Mouse (Mus musculus): Measurements from ENCODE around the gene Slc2a13.

The Slc2a13 gene

DNA sequence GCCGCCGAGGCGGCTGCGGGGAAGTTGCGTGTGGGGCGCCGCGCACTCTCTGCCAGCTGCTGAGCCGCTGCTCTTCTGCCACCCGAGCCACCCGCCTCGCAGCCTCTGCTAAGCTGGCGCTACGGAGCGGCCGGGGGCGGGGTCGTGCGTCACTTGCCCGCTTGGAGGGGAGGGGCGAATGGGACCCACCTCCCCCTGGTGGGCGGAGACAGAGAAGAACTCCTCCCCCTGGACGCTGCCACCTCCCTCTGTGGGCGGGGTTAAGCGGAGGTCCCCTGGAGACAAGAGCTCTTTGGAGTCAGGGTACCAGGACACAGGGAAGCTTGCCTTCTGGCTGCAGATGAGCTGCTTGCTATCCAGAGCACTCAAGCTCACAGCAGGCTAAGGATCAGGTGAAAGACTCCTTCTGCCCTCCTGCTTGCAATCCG lies at the start of gene Slc2a13:
Slc2a13 (minus strand) TSS at position 151 of the 428 bp plus-strand sequence.
- DNase-seq: peak; percentile 85 to 91

GRCm38 (mm10) chr15:91616016-91616415 lies 43.0 kb upstream of the Slc2a13 start:
- DNase-seq: no peak

DNA sequence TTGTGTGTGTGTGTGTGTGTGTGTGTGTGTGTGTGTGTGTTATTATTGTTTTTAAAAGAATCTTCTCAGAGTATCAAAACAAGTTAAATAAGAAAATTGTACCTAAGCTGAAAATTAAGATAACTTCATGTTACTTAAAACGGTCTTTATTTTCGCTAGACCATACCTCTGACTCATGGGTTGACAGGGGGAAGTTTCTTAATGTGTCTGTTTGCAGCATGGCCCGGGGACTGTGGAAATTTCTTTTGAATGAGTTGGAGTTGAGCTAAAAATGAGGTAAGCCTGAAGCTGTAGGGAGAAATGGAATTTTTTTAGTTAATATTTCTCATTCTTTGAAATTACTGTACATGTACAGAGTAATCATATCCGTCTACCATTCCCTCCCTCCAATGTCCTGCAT lies 42.5 kb upstream of the Slc2a13 start:
- DNase-seq: no peak

GRCm38 (mm10) chr15:91613981-91614665 lies 41.1 kb upstream of the Slc2a13 start:
- peak; percentile 75 to 77 for DNase-seq

GRCm38 (mm10) chr15:91609713-91610112 lies 36.7 kb upstream of the Slc2a13 start:
- DNase-seq: peak; percentile 74 to 76

- DNase-seq: no peak
These were observed 35.8 kb upstream of the Slc2a13 start for GRCm38 (mm10) chr15:91608811-91609210.

DNA sequence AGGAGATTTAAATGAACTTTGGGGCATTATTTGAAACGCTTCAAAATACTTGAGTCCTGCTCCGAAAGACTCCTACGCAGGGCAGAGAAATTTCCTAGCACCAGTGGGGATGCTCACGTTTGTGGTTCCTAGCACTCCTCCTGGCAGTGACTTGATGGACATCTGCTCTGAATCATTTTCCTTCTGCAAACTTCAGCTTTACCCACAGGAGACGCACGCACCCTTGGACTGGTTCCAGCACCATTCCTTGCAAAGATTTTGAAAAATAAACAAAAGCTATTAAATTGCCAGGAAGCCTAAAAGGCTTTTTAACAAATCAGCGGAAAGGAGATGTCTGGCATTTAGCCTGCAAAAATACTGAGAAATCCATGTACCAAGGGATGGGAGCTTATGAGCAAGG lies 28.1 kb upstream of the Slc2a13 start:
- no peak for DNase-seq

DNA sequence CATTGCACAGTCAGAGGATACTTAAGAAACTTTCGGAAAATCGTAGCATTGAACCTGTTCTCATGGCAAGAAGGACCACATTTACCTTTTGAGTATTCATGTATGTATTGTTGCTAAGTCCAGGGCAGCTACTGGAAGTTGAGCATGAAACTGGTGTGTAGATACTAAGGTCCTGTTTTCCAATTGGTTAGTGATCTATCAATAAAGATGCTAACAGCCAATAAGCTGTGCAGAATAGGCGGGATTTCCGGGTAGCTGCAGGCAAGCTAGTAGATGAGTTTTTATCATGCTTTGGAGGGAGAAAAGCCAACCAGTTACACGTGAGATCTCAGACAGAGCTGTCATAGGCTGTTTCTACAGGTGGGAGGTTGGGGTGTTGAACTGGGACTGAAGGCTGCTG lies 24.2 kb upstream of the Slc2a13 start:
- DNase-seq: no peak

DNA sequence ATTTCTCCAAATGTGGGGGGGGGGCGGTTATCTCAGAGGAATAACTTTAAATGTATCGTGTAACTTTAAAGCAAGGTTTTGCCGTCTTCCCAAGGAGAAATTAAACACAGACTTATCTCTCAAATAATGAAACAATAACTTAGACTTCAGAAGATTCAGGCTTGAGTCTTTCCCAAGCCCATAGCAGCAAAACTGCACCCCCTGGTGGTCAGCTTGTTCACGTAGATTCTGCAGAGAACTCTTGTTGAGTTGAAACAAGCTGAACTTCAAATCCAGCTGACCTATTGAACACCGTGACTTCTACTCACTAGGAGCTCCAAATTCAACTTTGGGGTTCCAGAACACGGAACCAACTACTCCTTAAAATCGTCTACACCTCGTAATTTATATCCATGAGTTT lies 1.4 kb upstream of the Slc2a13 start:
- peak; percentile 87 to 91 for DNase-seq

DNA sequence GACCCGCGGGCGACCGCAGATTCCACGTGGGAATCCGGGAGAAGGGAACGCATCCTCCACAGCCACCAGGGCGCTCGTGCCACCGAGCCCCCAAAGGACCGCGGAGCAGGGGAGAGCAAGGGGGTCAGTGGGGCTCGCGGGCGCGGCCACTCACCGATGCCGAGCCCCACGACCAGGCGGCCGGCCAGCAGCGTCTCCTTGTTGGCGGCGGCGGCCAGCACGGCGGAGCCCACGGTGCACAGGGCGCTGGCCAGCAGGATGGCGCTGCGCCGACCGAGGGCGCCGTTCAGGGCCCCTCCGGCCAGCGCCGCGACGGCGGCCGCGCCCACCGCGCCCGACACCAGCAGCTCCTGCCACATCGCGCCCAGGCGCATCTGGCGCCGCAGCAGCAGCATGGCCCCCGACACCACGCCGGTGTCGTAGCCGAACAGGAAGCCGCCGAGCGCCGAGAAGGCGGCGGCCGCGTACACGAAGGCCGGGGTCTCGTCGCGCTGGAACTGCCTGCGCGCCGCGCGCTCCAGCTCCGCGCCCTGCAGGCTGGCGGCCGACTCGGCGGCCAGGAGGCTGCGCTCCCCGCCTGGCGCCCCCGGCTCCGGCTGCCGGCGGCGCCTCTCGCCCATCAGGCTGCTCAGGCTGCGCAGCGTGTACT lies 516 bp downstream of the Slc2a13 start:
- DNase-seq: peak; percentile 52 to 57

DNA sequence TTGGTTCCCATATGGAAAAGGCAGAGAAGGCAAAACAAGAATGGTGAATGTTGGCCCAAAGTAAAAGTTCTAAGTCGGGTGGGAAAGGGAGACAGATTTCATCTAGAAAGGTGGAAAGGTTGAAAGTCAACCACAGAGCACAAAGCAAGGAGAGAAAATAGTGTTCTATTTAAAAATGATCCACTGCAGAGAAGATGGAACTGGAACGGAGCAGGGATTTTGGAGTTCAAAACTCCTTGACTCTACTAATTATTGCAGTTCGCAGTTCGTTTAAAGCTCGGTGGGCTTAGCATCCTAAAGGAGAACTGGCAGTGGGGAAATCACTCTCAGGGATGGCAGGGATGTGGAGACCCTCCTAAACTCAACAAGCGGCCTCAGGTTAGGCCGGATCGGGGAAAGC lies 1.1 kb downstream of the Slc2a13 start:
- DNase-seq: no peak

GRCm38 (mm10) chr15:91566784-91567183 lies 6.3 kb downstream of the Slc2a13 start:
- no peak for DNase-seq

GRCm38 (mm10) chr15:91565025-91565605 lies 7.9 kb downstream of the Slc2a13 start:
- no peak for DNase-seq

- no peak for DNase-seq
These were observed 11.3 kb downstream of the Slc2a13 start for GRCm38 (mm10) chr15:91561728-91562127.

DNA sequence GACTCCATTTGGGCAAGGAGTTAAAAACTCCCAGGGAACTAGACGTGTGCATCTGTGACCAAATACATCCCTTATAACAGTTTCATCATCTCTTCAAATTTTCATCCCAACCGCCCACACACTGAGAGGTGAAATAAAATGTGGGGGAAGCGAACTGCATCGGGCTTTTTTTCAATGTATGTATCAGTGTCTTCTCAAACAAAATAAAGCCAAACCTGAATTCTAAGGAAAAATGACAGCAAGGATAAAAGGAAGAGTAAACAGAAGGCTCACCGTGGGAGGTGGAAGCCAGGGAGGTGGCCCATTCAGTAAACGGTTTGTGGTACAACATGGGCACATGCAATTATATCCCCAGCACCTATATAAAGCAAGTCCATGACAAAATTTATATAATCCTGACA lies 17.7 kb downstream of the Slc2a13 start:
- DNase-seq: peak; percentile 49

DNA sequence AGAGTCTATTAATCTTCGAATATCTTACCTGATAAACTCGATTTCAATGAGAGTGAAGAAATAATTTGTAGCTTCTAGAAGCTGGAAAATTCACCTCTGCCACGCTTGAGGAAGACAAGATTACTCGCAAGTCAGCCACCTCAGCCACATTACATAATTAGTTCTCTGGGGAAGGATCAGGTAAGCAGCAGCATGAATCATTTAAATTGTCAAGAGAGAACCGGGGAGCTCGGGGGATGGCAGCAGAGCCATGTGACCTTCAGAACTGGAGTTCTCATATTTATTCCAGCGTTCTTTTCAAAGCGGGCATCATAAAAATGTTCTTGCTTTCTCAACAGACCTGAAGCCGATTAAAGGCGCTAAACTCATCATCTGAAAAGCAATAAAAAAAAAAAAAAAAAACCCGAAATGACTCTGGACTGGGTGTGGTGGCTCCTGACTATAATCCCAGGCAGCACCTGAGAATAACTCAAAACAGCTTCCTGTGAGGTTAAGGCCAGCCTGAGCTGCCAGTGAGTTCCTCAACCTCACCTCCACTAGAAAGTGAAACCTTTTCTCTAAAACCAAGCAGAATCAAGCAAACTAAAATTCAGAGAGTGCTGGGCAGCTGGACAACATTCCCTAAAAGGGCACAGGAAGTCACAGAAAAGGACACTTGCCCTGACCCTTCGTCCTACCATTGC lies 24.3 kb downstream of the Slc2a13 start:
- no peak for DNase-seq

GRCm38 (mm10) chr15:91544586-91544985 lies 28.5 kb downstream of the Slc2a13 start:
- no peak for DNase-seq

DNA sequence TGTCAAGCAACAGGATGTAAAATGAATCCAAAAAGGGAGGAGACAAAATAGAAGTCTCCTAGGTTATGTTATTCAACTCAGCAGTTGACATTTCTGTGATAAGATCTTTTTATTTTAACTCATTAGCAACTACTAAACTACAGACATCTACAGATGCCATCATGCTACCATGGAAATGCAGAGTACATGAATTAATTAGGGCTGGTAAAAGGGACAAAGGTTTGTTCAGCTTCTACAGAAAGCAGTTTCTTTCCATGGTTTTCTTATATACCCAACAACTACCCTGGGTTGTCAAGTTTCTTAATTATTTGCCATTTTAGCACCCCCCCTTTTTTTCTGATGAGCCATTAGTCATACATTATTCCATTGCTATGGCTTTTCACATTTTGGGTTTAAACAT lies 34.6 kb downstream of the Slc2a13 start:
- no peak for DNase-seq

GRCm38 (mm10) chr15:91526876-91527275 lies 46.2 kb downstream of the Slc2a13 start:
- DNase-seq: peak; percentile 30 to 41

DNA sequence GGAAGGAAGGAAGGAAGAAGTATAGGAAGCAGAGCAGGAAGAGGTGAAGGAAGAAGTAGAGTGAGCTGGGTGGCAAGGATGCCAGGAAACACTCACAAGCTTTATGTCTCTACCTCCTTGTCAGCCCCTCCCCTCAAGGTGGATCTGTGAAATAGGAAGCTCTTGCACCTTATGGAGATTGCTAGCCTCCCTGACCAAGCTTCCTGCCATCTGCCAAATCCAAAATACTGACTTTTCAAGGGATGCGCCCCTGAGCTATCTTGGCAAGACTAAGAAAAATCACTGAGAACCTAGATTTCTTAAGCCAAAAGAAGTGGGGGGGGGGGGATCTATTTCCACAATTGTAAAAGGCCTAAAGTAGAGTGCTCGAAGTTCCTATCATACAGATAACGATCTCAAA lies 46.9 kb downstream of the Slc2a13 start:
- DNase-seq: no peak

- DNase-seq: no peak
These were observed 48.6 kb downstream of the Slc2a13 start for GRCm38 (mm10) chr15:91524451-91524850.

DNA sequence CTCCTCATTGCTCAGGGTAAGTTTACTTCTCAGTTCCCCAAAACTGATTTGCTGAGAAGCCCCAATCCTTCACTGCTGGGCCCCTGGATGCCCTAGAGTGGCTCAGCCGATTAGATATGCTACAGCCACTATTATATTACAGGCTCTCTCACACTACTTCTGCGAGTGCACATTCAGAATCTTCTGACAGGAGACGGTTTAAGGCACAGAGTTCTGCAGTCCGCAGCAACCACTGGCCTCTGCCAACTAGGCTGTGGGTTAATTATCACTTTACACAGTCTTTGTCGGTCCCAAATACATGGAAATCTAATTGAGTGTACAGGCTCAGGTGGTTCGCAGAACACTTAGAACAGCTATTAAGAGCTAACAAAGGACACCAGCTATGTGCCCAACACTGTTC lies 69.8 kb downstream of the Slc2a13 start:
- DNase-seq: no peak

DNA sequence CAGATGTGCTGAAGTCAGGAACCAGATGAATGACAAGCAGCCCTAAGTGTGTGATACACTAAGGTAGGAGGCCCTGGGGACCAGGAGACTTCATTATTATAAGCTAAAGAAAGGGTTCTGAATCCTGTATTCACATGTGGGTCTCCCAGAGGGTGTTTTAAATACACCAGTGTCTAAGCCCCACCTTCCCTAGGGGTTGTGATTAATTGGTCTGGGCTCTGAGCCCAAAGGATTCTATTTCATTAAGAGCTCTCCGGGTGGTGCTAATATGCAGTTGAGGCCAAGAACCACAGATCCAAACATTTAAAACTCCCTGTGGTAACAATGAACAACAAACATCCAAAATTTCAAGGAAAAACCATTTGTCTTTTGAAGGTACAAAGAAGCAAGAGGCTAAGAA lies 70.4 kb downstream of the Slc2a13 start:
- DNase-seq: no peak

- no peak for DNase-seq
These were observed 70.8 kb downstream of the Slc2a13 start for GRCm38 (mm10) chr15:91502235-91502634.

All from cerebellum, postnatal 36 days (tissue).